Mouse (Mus musculus): ENCODE measurements around the gene Pced1b.

DNA sequence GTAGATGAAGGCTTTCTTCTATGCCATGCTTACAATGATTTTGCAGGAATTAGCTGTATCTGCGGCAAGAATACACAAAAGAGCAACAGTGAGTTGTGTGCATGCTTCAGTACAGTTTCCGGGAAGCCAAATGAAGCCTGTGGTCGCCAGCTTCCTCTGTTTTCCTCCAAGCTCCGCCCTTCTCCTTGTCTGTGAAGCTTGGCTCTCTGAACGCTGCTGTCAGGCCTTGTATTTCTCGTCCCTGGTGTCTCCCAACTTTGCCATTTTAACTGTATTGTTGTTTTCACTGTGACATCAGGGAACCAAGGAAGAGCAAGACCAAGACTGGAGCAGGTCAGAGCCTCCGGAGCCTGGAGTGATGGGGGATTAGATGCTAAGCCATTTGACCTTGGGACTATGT is 177.5 kb downstream of the Pced1b start:
- TF ChIP-seq POLR2A (IDR thresholded peaks at IDR 0.05; ENCODE audit: borderline replicate concordance, low read depth, low read length), result no peak
- no peak for TF ChIP-seq CTCF (IDR thresholded peaks at IDR 0.05; ENCODE audit: low read depth, low read length)
